Mouse (Mus musculus) erythroblast, embryonic 14.5 days (primary cell): ENCODE measurements around the gene Oxgr1.

Experiments used
- GATA1 ChIP-seq: IDR thresholded peaks from 2 replicates; pipeline ENCODE4 v1.6.1; 2012; ENCODE audit warnings: low read length, inconsistent platforms, mixed read lengths
- TAL1 ChIP-seq: IDR thresholded peaks from 3 replicates; pipeline ENCODE4 v1.6.1; 2012; ENCODE audit warnings: low read length, inconsistent platforms, mixed read lengths

DNA sequence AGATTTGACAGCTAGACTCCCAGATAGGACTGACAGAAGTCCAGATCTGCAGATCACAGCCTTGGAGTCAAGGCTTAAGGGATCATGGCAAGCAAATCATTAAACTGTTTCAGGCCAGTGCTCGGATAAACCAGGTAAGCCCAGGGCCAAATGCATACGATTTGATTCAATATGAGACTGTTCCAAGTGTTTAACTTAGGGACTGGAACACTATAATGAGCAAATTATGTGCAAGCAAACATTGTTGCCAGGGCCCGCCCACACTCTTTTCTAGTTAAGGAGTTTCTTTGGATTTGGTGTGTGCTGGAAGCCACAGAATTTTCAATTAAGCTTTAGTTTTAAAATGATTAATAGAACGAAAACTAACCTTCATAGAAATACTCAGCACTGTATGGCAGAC, 39.6 kb downstream of the Oxgr1 start:
- TF ChIP-seq GATA1 (no peak), TAL1 (no peak)
